Mouse (Mus musculus) heart, postnatal 0 days (tissue): ENCODE results near the gene Aoc2.

Experiments
- CTCF ChIP-seq: IDR thresholded peaks from 2 replicates; pipeline ENCODE4 v1.5.1; 2016; ENCODE audit warnings: antibody characterized with exemption, control low read depth, low read depth
- EP300 ChIP-seq: IDR thresholded peaks from 2 replicates; pipeline ENCODE4 v1.6.1; 2016; ENCODE audit warnings: antibody characterized with exemption, low read depth

DNA sequence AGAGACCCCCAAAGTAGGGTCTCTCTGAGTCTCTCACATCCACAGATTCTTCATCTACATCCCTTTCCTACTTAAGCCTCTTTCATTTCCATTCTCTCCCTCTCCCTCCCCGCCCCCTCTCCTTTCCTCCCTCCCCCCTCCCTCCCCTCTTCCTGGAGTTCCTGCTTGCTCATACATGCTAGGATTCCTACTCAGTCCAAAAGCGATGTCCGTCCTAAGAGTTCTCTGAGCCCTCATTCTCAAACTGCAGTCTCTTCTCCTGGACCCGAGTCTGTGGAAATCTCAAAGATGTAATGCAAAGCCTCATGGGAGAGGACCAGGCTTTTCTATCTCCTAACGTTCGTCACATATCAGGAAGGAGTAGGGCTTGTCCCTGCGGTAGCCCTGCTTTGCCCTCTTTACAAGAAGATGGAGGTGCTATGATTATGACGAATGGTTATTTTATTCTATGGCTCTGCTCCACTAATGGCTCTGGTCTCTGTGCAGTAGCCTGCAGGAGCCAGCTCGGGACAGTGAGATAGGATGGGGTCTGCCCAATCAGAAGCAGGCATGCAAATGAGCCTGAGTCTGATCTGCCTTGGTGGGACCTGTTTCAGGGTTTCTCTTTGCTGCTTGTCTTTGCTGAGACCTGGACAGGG is 13.4 kb downstream of the Aoc2 start:
- TF ChIP-seq EP300 (no peak), CTCF (no peak)
